Mouse (Mus musculus): ENCODE measurements at regions not wholly inside any gene's neighbourhood (a gene's known extent, or its start where the extent isn't known, plus 50 kb on each side); places are given as distances from the start of the nearest gene placed in this dataset.
A peak's percentile ranks its signal among the peaks of the same experiment; 100 is the strongest.

- DNase-seq (ENCODE audit: low spot score in 2 of 2): no peak
Observed at GRCm38 (mm10) chr2:179210164-179210805, 231.9 kb upstream of the Cdh4 start.

GRCm38 (mm10) chr2:179216773-179217172 is 225.5 kb upstream of the Cdh4 start:
- no peak for DNase-seq (ENCODE audit: low spot score in 2 of 2)

- DNase-seq (ENCODE audit: low spot score in 2 of 2): no peak
Observed at GRCm38 (mm10) chr2:179228096-179228495, 214.1 kb upstream of the Cdh4 start.

DNA sequence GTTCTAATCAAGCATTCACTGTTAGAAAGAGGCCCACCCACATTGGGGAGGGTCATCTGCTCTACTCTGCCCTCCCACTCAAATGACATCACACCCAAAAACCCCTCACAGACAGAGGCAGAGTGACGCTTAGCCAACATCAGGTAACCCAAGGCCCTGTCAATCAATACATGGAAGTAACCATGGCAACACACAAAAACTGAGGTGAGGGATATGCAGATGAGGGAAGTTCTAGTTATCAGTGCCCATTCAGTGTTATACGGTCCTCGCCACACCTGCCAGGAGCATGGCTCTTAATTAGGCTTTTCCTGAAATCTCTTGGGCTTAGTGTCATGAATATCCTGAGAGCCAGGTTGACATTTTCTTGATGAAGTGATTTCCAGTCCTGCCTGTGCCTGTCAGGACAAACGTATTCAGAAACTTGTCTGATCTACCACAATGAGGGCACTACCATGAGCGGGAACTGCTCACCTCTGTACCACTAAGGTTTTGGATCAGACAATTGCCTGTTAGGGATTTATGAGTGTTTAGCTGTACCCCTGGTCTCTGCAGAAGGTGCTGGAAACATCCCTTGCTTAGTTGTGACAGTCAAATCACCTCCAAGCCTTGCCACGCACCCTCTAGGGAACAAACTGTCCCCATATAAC is 210.4 kb upstream of the Cdh4 start:
- DNase-seq (ENCODE audit: low spot score in 2 of 2): no peak

DNA sequence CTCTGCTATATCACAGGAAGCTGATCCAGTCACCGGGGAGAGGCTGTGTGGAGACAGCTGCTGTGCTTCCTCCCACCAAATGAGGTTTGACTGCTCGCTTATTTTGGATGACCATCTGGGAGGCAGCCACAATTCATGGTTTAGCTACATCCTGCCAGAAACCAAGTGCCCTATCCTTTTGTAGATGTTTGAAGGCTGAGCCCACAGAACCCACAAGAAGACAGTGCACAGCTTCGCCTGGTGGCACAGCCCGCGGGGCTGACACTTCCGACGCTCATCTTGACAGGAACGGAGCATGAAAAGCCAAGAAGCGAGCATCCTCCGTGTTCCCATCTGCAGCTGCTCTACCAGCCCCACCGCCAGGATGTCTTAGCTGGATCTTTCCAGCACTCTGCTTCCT is 204.1 kb upstream of the Cdh4 start:
- peak; percentile 43 to 68 for DNase-seq (ENCODE audit: low spot score in 2 of 2)

GRCm38 (mm10) chr2:179260892-179261291 is 181.3 kb upstream of the Cdh4 start:
- no peak for DNase-seq (ENCODE audit: low spot score in 2 of 2)

DNA sequence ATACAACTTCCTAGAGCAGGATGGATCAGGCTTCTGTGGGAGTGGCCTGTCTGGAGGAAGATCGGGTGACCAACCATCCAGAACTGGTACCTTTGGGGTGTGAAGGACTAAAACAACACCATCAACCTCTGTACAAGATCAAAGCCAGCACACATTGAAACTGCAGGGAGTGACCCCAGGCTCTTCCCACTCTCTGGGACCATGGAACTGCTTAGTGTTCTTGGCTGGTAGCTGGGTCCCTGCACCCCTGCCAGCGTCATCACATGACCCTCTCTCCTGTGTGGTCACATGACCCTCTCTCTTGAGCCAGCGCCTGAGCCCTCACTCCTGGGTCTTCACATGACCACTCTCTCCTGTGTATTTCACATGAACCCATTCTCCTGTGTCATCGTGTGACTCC is 178.3 kb upstream of the Cdh4 start:
- no peak for DNase-seq (ENCODE audit: low spot score in 2 of 2)

DNA sequence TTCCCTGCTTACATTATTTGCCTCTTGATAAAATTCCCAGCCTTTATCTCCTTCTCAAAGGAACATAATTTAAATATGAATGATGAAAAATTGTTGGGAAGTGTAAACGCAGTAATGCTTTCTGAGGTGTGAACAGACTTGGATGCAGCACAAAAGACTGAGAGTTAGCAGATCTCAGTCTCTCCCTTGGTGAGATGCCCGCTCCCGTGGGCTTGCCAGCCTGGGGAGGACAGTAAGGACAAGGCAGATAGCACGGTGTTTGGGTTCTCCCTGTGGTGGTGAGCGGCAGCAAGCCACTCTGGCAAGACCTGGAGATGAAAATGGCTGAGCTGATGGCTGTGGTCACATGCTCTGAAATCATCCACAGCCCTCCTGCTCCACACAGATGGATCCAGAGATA is 176.8 kb upstream of the Cdh4 start:
- no peak for DNase-seq (ENCODE audit: low spot score in 2 of 2)

DNA sequence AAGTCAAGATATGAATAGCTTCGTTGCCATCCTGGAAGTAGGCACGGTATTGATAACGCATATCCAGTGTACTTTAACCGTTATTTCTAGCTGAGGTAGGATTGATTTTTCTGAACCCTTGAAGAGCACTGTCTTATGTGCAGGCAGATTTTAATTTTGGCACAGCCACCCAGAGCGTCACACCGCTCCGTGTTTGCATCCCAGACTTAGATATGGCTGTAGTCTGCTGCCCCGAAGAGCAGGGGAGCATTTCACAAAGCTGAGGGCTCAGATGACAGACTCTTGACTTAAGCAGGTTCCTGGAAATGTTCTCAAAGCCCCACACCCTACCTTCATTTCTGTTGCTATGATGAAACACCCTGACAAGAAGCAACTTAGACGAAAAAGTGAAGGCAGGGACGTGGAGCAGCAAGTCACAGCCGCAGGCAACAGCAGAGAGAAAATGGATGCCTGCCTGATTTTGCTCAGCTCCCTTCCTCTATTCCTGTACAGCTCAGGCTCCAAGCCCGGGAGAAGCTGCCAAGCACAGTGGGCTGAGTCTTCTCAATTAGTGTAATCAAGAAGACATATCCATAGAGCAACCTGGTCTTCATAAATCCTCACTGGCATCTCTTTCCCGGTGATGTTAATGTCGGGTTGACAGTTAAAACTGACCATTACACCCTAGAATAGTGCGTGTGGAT is 164.9 kb upstream of the Cdh4 start:
- peak in 1 of 2 experiments; percentile 7 for DNase-seq (ENCODE audit: low spot score in 2 of 2)

DNA sequence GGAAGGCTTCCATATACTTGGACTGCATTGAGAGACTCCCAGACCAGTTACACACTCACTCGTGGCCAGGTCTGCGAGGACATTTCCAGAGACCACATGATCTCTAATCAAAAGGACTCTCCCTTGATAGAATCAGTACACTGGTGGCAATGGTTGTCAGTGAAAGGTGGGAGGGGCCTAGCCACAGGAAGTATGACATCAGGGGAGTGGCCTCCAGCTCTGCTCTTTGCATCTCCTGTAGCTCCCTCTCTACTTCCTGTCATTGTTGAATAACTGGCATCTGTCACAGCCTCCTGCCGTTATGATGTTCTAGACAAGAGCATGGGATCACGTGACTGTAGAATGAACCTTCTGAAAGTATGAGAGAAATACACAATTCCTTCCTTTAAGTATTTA is 164.3 kb upstream of the Cdh4 start:
- no peak for DNase-seq (ENCODE audit: low spot score in 2 of 2)

- DNase-seq (ENCODE audit: low spot score in 2 of 2): no peak
Observed at GRCm38 (mm10) chr2:179282276-179282675, 160.0 kb upstream of the Cdh4 start.

DNA sequence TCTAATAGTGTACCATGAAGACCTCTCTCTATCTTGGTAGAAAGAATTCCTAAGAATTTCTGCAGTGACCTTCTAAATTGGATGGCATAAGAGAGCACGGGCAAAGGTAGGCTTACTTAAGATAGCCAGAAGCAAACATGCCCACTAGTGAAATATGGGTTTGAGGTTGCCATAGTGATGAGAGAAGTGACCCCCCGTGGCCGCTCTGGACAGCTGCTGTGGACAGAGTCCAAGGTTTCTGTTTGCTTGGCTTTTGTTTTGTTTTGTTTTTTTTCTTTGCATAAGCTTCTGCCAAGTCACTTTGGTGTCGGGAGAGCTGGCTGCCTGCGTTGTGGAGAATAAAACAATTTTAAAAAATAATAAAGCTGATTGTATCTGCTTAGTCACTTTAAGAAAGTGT is 151.8 kb upstream of the Cdh4 start:
- DNase-seq (ENCODE audit: low spot score in 2 of 2): no peak

- no peak for DNase-seq (ENCODE audit: low spot score in 2 of 2)
Observed at GRCm38 (mm10) chr2:179291046-179291563, 151.1 kb upstream of the Cdh4 start.

GRCm38 (mm10) chr2:179291958-179292357 is 150.3 kb upstream of the Cdh4 start:
- no peak for DNase-seq (ENCODE audit: low spot score in 2 of 2)

GRCm38 (mm10) chr2:179292566-179292965 is 149.7 kb upstream of the Cdh4 start:
- DNase-seq (ENCODE audit: low spot score in 2 of 2): no peak

DNA sequence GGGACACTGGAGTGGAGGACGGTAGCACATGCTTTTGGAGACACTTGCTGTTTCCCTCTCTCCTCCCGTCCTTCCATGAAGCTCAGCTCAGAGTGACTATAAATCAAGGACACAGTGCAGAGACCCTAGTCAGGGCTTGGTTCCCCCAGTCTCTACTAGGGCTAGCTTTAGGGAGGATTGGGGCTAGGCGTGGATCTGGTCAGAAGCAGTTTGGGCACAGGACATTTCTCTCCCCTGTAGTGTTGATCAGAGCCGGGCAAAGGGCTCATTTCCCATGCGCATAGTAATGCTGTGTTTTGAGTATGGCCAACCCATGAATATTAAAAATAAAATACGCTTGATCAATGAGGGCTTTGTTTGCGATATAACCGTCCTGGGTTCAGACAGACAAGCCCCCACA is 149.1 kb upstream of the Cdh4 start:
- no peak for DNase-seq (ENCODE audit: low spot score in 2 of 2)

GRCm38 (mm10) chr2:179297057-179297456 is 145.2 kb upstream of the Cdh4 start:
- DNase-seq (ENCODE audit: low spot score in 2 of 2): no peak

DNA sequence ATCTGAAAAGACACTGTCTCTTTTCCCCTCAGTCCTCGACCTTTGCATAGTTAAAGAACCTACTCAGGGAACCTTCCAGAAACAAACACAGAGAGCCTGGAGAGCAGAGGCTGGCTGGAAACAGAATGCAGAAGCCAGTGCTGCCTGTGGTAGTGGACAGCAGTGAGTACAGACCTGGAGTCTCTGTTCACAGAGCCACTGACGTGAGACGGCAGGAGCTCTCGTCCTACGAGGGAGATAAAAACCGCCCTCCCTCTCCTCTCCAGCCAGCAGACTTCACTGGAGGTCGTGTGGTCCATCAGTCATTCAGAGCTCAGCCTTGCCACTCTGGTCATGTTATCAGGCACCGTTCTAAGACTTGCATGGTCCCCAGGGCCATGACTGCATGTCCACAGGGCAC is 138.5 kb upstream of the Cdh4 start:
- no peak for DNase-seq (ENCODE audit: low spot score in 2 of 2)

DNA sequence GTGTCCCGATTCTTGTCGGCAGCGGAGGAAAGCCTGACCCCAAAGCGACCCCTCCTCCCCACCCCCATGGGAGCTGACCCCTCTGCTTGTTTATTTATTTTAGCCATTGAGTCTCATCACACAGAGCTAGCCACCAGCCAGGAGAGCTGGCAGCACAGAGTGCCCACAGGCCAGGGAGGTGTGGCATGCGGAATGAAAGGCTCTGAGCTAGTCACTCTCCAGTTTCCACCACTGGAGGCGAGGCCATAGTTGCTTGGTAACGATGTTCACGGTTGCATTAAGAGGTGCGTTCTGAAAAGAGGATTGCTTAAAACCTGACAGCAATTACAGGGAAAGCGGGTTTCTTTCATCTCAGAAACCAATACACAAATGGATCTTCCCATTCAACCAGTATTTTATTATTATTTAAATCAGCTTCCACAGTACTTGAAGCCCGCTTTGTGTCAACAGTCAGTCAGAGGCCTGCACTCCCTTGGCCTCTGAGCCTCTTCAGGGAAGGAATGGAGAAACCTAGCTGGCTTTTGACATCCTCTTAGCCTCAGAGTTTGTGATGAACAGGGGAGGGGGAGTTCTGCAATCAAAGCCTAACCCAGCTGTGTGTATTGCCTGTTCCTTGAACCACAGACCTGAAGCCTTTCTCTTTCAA is 134.8 kb upstream of the Cdh4 start:
- DNase-seq (ENCODE audit: low spot score in 2 of 2): peak in 1 of 2 experiments; percentile 10

- DNase-seq (ENCODE audit: low spot score in 2 of 2): no peak
Observed at GRCm38 (mm10) chr2:179307932-179308303, 134.3 kb upstream of the Cdh4 start.

DNA sequence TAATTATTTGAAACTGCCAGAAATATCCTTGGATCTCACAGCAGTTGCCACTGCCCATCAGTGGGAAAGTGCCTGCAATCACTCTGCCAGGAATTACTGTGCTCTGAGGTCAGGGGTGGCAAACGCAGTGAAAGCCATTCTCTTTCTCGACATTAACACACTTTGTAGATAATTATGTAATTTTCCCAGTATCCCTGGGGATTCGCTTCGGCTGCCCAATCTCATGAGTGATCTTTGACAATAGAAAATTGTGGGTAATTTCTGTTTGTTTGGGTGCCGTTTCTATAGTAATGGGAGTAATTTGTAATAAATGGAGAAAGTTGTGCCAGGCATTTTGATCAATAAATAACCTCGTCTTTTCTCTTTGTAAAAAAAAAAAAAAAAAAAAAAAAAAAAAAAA is 124.2 kb upstream of the Cdh4 start:
- no peak for DNase-seq (ENCODE audit: low spot score in 2 of 2)

GRCm38 (mm10) chr2:179325242-179325641 is 117.0 kb upstream of the Cdh4 start:
- DNase-seq (ENCODE audit: low spot score in 2 of 2): no peak
